Mouse (Mus musculus) mature B cell (primary cell): ENCODE results near the gene Marcksl1.

Experiments
- in situ Hi-C: fragments of 300-500 bp; cut with MboI; formaldehyde crosslinking; loops from 2 replicates; pipeline ENCODE4 v1.14.3; 2019

The Marcksl1 gene

GRCm38 (mm10) chr4:129513086-129513767 lies at the start of gene Marcksl1:
Gene Marcksl1 (plus strand): TSS chr4:129513581.
- in situ Hi-C loops: no loop called here

GRCm38 (mm10) chr4:129464286-129464815 lies 49.0 kb upstream of the Marcksl1 start:
- in situ Hi-C loops: no loop called here

GRCm38 (mm10) chr4:129476047-129476446 lies 37.3 kb upstream of the Marcksl1 start:
- in situ Hi-C loops: no loop called here

- in situ Hi-C loops: no loop called here
Observed at GRCm38 (mm10) chr4:129479863-129480262, 33.5 kb upstream of the Marcksl1 start.

- in situ Hi-C loops: no loop called here
Observed at GRCm38 (mm10) chr4:129481090-129481489, 32.3 kb upstream of the Marcksl1 start.

GRCm38 (mm10) chr4:129490972-129491880 lies 22.2 kb upstream of the Marcksl1 start, which contains the start of the genes Tssk3 and Fam229a:
Gene Tssk3 (minus strand): TSS chr4:129491022.
Gene Fam229a (plus strand): TSS chr4:129491190.
- in situ Hi-C loops: no loop called here

GRCm38 (mm10) chr4:129494681-129495080 lies 18.7 kb upstream of the Marcksl1 start:
- in situ Hi-C loops: no loop called here

- in situ Hi-C loops: no loop called here
Observed at GRCm38 (mm10) chr4:129495672-129496562, 17.5 kb upstream of the Marcksl1 start.

- in situ Hi-C loops: no loop called here
Observed at GRCm38 (mm10) chr4:129496631-129497030, 16.8 kb upstream of the Marcksl1 start.

GRCm38 (mm10) chr4:129498941-129499340 lies 14.4 kb upstream of the Marcksl1 start:
- in situ Hi-C loops: no loop called here

- in situ Hi-C loops: no loop called here
Observed at GRCm38 (mm10) chr4:129500017-129500416, 13.4 kb upstream of the Marcksl1 start.

- in situ Hi-C loops: no loop called here
Observed at GRCm38 (mm10) chr4:129500607-129501566, 12.5 kb upstream of the Marcksl1 start.

- in situ Hi-C loops: no loop called here
Observed at GRCm38 (mm10) chr4:129502327-129502888, 11.0 kb upstream of the Marcksl1 start.

GRCm38 (mm10) chr4:129502901-129503444 lies 10.4 kb upstream of the Marcksl1 start:
- in situ Hi-C loops: no loop called here

GRCm38 (mm10) chr4:129505511-129505910 lies 7.9 kb upstream of the Marcksl1 start:
- in situ Hi-C loops: no loop called here

GRCm38 (mm10) chr4:129507434-129508236 lies 5.7 kb upstream of the Marcksl1 start:
- in situ Hi-C loops: no loop called here

GRCm38 (mm10) chr4:129508237-129508515 lies 5.2 kb upstream of the Marcksl1 start:
- in situ Hi-C loops: no loop called here

- in situ Hi-C loops: no loop called here
Observed at GRCm38 (mm10) chr4:129508834-129509600, 4.4 kb upstream of the Marcksl1 start.
